Mouse (Mus musculus): ENCODE data around the gene Atp8a2.

DNA sequence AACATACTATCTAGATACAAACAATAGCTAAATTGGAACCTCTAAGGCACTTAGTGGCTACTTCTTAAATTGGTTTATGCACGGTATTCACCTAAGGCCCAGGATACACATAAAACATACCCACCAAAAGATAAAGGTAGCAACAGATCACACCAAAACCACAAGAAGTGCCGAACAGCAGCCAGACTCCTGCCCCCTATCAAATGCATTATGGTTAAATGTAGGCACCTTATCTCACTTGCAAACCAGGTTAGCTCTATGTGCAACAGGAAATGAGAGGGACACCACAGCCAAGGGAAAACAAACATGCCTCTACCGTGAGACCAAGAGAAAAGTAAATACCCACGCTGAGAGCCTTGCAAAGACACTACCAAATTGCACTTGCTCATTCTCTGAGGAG is 124.5 kb downstream of the Atp8a2 start:
- TF ChIP-seq HCFC1 (IDR thresholded peaks at IDR 0.05; ENCODE audit: borderline replicate concordance, insufficient read depth, low read length) (no peak), ZC3H11A (IDR thresholded peaks at IDR 0.05; ENCODE audit: borderline replicate concordance, low read depth, low read length) (no peak), MAFK (IDR thresholded peaks at IDR 0.05; ENCODE audit: insufficient read depth, low read depth, low read length) (no peak), CHD2 (IDR thresholded peaks at IDR 0.05; ENCODE audit: low read depth, low read length) (no peak), ZNF384 (IDR thresholded peaks at IDR 0.05; ENCODE audit: low read depth, low read length) (no peak)
